ENCODE assay signal across 15 mouse cellular contexts in genomic region chr16:86578281-86578680, GRCm38 (mm10).
"Had no signal": no experiment of that assay in that cellular context is flagged by ENCODE, and none has a peak within 500 bp of the region (broad histone marks: within the 10 kb centered on the region; RNA-seq: fewer than 3 reads in every experiment).

No protein-coding gene starts in this region.

- H3K9ac ChIP-seq: limb, embryonic 15.5 days; liver, embryonic 13.5 days; neural tube, embryonic 12.5 days had no signal

- H3K36me3 ChIP-seq: limb, embryonic 15.5 days; liver, embryonic 13.5 days; midbrain, embryonic 10.5 days; neural tube, embryonic 12.5 days had no signal

- H3K27me3 ChIP-seq: limb, embryonic 15.5 days; liver, embryonic 13.5 days; neural tube, embryonic 12.5 days had no signal

- H3K9me3 ChIP-seq: limb, embryonic 15.5 days; liver, embryonic 13.5 days; midbrain, embryonic 10.5 days; neural tube, embryonic 12.5 days had no signal

- H3K4me2 ChIP-seq: limb, embryonic 15.5 days; liver, embryonic 13.5 days; neural tube, embryonic 12.5 days had no signal

- H3K4me3 ChIP-seq: limb, embryonic 15.5 days; liver, embryonic 13.5 days; midbrain, embryonic 10.5 days; neural tube, embryonic 12.5 days had no signal

- DNase-seq: kidney, adult 9 months; kidney, postnatal 36 days; left cerebral cortex, postnatal 4 days; liver, embryonic 13.5 days; lung, adult 18-20 months; lung, postnatal 4 days; midbrain, embryonic 14.5 days; thymus, postnatal 4 days had no signal

- ATAC-seq: intestine, postnatal 0 days; lung, postnatal 0 days had no signal

- H3K4me1 ChIP-seq: limb, embryonic 15.5 days; liver, embryonic 13.5 days; midbrain, embryonic 10.5 days; neural tube, embryonic 12.5 days had no signal

- H3K27ac ChIP-seq: kidney, postnatal 0 days; limb, embryonic 15.5 days; liver, embryonic 13.5 days; midbrain, embryonic 10.5 days; neural tube, embryonic 12.5 days; stomach, postnatal 0 days had no signal
